Mouse (Mus musculus) MEL (cell line): Measurements from ENCODE around the gene Arl15. TPM values are rescaled to one million over a fixed set of nuclear protein-coding genes. Genes with fewer than 3 reads are reported as not detected.

ENCODE experiments used
- DNase-seq: peaks from one replicate; pipeline ENCODE4 v3.0.0; 2011; ENCODE audit warnings: low read depth, low spot score
- H3K27ac ChIP-seq: 2 replicates; pipeline ENCODE4 v1.5.1; 2012; ENCODE audit warnings: low read depth, mild to moderate bottlenecking, control low read depth, low read length, moderate library complexity; ENCODE audit not compliant: control insufficient read depth
- H3K27me3 ChIP-seq, 2 experiments: fragments of 150-350 bp in 1 of 2; sonication (generic) in 1 of 2; 2 replicates each; pipeline ENCODE4 v1.6.1; 2012; ENCODE audit warnings: low read length in 2 of 2, mild to moderate bottlenecking in 2 of 2, improper control_type of control experiment in 1 of 2, moderate library complexity in 1 of 2; ENCODE audit not compliant: insufficient read depth in 2 of 2, control insufficient read depth in 1 of 2
- H3K36me3 ChIP-seq, 2 experiments: 2 replicates each; pipeline ENCODE4 v1.6.1; 2012 to 2014; ENCODE audit warnings: low read length in 2 of 2, improper control_type of control experiment in 1 of 2, inconsistent platforms in 1 of 2, mild to moderate bottlenecking in 1 of 2; ENCODE audit not compliant: insufficient read depth in 2 of 2, control insufficient read depth in 1 of 2
- H3K4me1 ChIP-seq, 2 experiments: fragments of 150-350 bp in 1 of 2; sonication (generic) in 1 of 2; 2 replicates each; pipeline ENCODE4 v1.6.1; 2012; ENCODE audit warnings: low read length in 2 of 2, improper control_type of control experiment in 1 of 2, mild to moderate bottlenecking in 1 of 2; ENCODE audit not compliant: insufficient read depth in 2 of 2, control insufficient read depth in 1 of 2
- H3K4me3 ChIP-seq, 2 experiments: fragments of 150-350 bp in 1 of 2; sonication (generic) in 1 of 2; 2 replicates each; pipeline ENCODE4 v1.5.1; 2012; ENCODE audit warnings: low read depth in 2 of 2, low read length in 2 of 2, mild to moderate bottlenecking in 2 of 2, moderate library complexity in 2 of 2, control low read depth in 1 of 2, improper control_type of control experiment in 1 of 2; ENCODE audit not compliant: control insufficient read depth in 1 of 2, insufficient read depth in 1 of 2
- H3K79me2 ChIP-seq: 2 replicates; pipeline ENCODE4 v1.6.1; 2012; ENCODE audit warnings: mild to moderate bottlenecking, low read length, moderate library complexity; ENCODE audit not compliant: control insufficient read depth, poor library complexity, insufficient read depth
- H3K9ac ChIP-seq: 2 replicates; pipeline ENCODE4 v1.6.1; 2012; ENCODE audit warnings: low read depth, mild to moderate bottlenecking, control low read depth, low read length, moderate library complexity; ENCODE audit not compliant: control insufficient read depth, poor library complexity, severe bottlenecking
- H3K9me3 ChIP-seq: fragments of 150-350 bp; sonication (generic); replicated peaks from 2 replicates; pipeline ENCODE4 v1.6.1; 2012; ENCODE audit warnings: mild to moderate bottlenecking, low read length, improper control_type of control experiment, moderate library complexity; ENCODE audit not compliant: insufficient read depth
- BHLHE40 ChIP-seq: IDR thresholded peaks from 2 replicates; pipeline ENCODE4 v1.6.1; 2012; ENCODE audit warnings: low read depth, mild to moderate bottlenecking, inconsistent platforms, low read length, improper control_type of control experiment, borderline replicate concordance
- CHD2 ChIP-seq: IDR thresholded peaks from 2 replicates; pipeline ENCODE4 v1.6.1; 2011; ENCODE audit warnings: low read length, improper control_type of control experiment
- E2F4 ChIP-seq: IDR thresholded peaks from 2 replicates; pipeline ENCODE4 v1.6.1; 2011; ENCODE audit warnings: low read depth, low read length, improper control_type of control experiment, borderline replicate concordance
- GABPA ChIP-seq: IDR thresholded peaks from 2 replicates; pipeline ENCODE4 v1.6.1; 2012; ENCODE audit warnings: low read depth, mild to moderate bottlenecking, inconsistent platforms, low read length, improper control_type of control experiment, moderate library complexity
- HCFC1 ChIP-seq: IDR thresholded peaks from 2 replicates; pipeline ENCODE4 v1.6.1; 2012; ENCODE audit warnings: low read depth, mild to moderate bottlenecking, inconsistent platforms, low read length, improper control_type of control experiment, moderate library complexity
- KAT2A ChIP-seq: conservative IDR thresholded peaks from 2 replicates; pipeline ENCODE4 v1.6.1; 2012; ENCODE audit warnings: low read depth, low read length, improper control_type of control experiment, inconsistent platforms
- MAFK ChIP-seq: IDR thresholded peaks from 2 replicates; pipeline ENCODE4 v1.6.1; 2011; ENCODE audit warnings: low read depth, mild to moderate bottlenecking, low read length, improper control_type of control experiment, borderline replicate concordance
- MAX ChIP-seq: IDR thresholded peaks from 2 replicates; pipeline ENCODE4 v1.6.1; 2011; ENCODE audit warnings: low read length, improper control_type of control experiment
- MYB ChIP-seq: IDR thresholded peaks from 2 replicates; pipeline ENCODE4 v1.6.1; 2011; ENCODE audit warnings: mild to moderate bottlenecking, low read depth, low read length, improper control_type of control experiment
- NELFE ChIP-seq: IDR thresholded peaks from 2 replicates; pipeline ENCODE4 v1.6.1; 2011; ENCODE audit warnings: low read depth, low read length, improper control_type of control experiment
- POLR2A ChIP-seq, 2 experiments: IDR thresholded peaks; 2 replicates each; pipeline ENCODE4 v1.6.1; 2011 to 2012; ENCODE audit warnings: low read length in 2 of 2, mild to moderate bottlenecking in 2 of 2, control low read depth in 1 of 2, improper control_type of control experiment in 1 of 2, low read depth in 1 of 2, moderate library complexity in 1 of 2; ENCODE audit not compliant: control insufficient read depth in 1 of 2, insufficient read depth in 1 of 2, poor library complexity in 1 of 2
- RCOR1 ChIP-seq: IDR thresholded peaks from 2 replicates; pipeline ENCODE4 v1.6.1; 2012; ENCODE audit warnings: low read depth, mild to moderate bottlenecking, inconsistent platforms, low read length, improper control_type of control experiment
- SIN3A ChIP-seq: IDR thresholded peaks from 2 replicates; pipeline ENCODE4 v1.6.1; 2012; ENCODE audit warnings: low read length, improper control_type of control experiment, inconsistent platforms
- TAL1 ChIP-seq: IDR thresholded peaks from 2 replicates; pipeline ENCODE4 v1.6.1; 2012; ENCODE audit warnings: mild to moderate bottlenecking, inconsistent platforms, low read length, moderate library complexity, mixed read lengths
- UBTF ChIP-seq: IDR thresholded peaks from 2 replicates; pipeline ENCODE4 v1.6.1; 2012; ENCODE audit warnings: low read depth, mild to moderate bottlenecking, inconsistent platforms, low read length, improper control_type of control experiment, moderate library complexity, borderline replicate concordance; ENCODE audit not compliant: insufficient read depth
- ZKSCAN1 ChIP-seq: IDR thresholded peaks from 2 replicates; pipeline ENCODE4 v1.6.1; 2012; ENCODE audit warnings: low read depth, mild to moderate bottlenecking, inconsistent platforms, low read length, improper control_type of control experiment, moderate library complexity
- ZNF384 ChIP-seq: IDR thresholded peaks from 2 replicates; pipeline ENCODE4 v1.6.1; 2012; ENCODE audit warnings: low read depth, mild to moderate bottlenecking, inconsistent platforms, low read length, improper control_type of control experiment
- polyA plus RNA-seq, 2 experiments: library from polyadenylated mRNA; stranded (reverse) in 1 of 2; unstranded in 1 of 2; fragments of >175 nt in 1 of 2; fragments of >200 nt in 1 of 2; gene quantifications; 2 replicates each; pipeline versions ENCODE4 v1.2.1 to v1.2.4; 2012; ENCODE audit warnings: low replicate concordance in 2 of 2, low read depth in 1 of 2; ENCODE audit not compliant: insufficient read length in 2 of 2, insufficient read depth in 1 of 2, missing spikeins in 1 of 2
- total RNA-seq: library from RNA; depleted of rRNA; stranded (reverse); fragments of 300-350 nt; gene quantifications from 2 replicates; pipeline ENCODE4 v1.2.3, GENCODE M21; 2012

The Arl15 gene
- total and polyA plus RNA-seq, 3 experiments, result 3.6 to 5.8 TPM; not detected in 1

GRCm38 (mm10) chr13:114143247-114143646 is 348.9 kb downstream of the Arl15 start:
- Histone ChIP-seq H3K79me2 (no peaks in the 10 kb centered on the region), H3K9ac (no peak overlapping the region), H3K4me3 (no peak overlapping the region), H3K9me3 (no peaks in the 10 kb centered on the region), H3K27me3 (no peaks in the 10 kb centered on the region), H3K36me3 (no peaks in the 10 kb centered on the region), H3K27ac (no peak overlapping the region), H3K4me1 (no peaks in the 10 kb centered on the region)
- TF ChIP-seq RCOR1, result no peak
- TF ChIP-seq SIN3A, result no peak
- TF ChIP-seq UBTF, result no peak
- no peak for TF ChIP-seq MAX
- no peak for TF ChIP-seq MAFK
- no peak for TF ChIP-seq CHD2
- no peak for TF ChIP-seq E2F4
- no peak for TF ChIP-seq KAT2A
- no peak for TF ChIP-seq GABPA
- no peak for TF ChIP-seq BHLHE40
- no peak for TF ChIP-seq ZNF384
- TF ChIP-seq NELFE, result no peak
- no peak for TF ChIP-seq ZKSCAN1
- DNase-seq, result no peak

DNA sequence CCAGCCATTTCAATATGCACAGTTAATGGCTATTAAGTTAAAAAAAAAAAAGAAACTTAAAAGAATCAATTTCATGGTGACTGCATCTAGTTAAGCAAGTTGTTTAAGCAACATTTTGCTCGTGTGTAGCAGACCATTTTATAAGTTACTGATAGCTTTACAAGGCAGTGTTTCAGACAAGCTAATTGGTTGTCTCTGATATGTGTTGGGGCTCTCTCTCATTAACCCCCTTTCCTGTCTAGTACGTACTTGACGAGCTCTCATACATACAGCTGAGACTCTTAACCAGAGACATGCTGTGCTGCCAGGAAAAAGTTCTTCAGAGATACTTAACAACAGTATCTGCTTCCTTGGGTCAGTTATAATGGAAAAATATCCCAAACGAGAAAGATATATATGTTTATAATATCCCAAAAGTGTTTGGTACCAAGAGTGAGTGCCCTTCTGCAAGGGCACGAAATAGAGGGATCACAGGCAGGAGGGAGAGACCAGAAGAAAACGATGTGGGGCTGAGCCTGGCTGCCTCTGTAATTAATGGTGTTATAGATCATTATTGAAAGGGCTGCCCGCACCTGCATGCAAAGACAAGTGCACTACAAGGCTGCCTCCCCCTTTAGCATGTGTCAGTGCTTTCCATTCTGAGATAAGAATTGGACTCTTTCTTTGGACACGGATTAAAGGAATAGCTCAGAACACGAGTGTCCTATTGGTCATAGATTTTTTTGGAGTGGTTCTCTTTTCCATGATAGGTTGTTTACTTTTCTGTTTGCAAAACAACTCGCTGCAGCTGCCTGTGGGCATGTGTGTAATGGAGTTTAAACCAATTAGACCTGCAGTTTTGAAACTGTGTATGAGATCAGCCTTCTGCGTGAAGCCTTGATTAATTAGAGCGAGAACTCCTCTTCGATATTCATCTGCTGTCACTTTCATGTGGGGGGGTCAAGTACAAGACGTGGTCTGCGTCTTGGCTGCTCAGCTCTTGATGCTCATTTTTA is 350.0 kb downstream of the Arl15 start:
- Histone ChIP-seq H3K27ac (no peak overlapping the region), H3K36me3 (no peaks in the 10 kb centered on the region), H3K9ac (no peak overlapping the region), H3K9me3 (no peaks in the 10 kb centered on the region), H3K27me3 (no peaks in the 10 kb centered on the region), H3K4me1 (no peaks in the 10 kb centered on the region), H3K79me2 (no peaks in the 10 kb centered on the region), H3K4me3 (no peak overlapping the region)
- DNase-seq, result no peak
- TF ChIP-seq TAL1 (no peak), POLR2A (IDR thresholded peaks at IDR 0.05; ENCODE audit: control insufficient read depth in 1 of 2, insufficient read depth in 1 of 2, low read depth in 1 of 2, low read length in 2 of 2, poor library complexity in 1 of 2) (no peak), MYB (no peak), GABPA (no peak), HCFC1 (no peak)
